Mouse (Mus musculus): ENCODE results near the gene Atp5c1. TPM values are rescaled to one million over a fixed set of nuclear protein-coding genes. Genes with fewer than 3 reads are reported as not detected.

Atp5c1 gene
- polyA plus RNA-seq (2017; shearing (Covaris generic)) = 438 TPM

DNA sequence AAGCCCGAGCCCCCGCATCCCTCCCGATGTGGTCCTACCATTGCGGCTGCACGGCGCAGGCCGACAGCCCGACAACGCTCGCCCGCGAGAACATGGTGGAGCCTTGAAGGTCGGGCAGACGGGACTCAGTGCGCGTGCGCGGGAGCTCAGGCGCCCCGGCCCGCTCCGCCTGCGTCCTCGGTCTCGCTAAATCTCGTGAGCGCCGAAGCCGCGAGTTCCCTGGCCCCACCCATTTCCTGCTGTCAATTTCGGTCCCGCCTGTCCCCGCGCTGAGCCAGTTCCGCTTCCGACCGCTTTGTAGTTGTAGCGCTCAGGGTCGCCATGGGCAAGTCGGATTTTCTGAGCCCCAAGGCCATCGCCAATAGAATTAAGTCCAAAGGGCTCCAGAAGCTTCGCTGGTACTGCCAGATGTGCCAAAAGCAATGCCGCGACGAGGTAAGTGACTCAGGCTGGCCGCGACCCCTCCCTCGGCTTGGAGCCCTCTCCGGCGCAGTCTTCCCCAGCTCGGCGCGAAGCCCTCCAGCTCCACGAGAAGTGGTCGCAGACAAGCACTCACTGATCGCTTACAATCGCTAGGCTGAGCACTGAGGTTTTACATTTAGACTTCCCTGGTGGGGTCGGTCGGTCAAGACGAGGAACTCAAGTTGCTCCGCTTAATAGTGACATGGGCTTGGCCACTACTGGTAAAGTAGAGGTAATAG lies at the start of gene Atp5c1, which contains the start of gene Kin:
TSS of gene Atp5c1 (minus strand) at position 201 of the 701 bp plus-strand sequence.
TSS of gene Kin (plus strand) at position 284 of the 701 bp plus-strand sequence.

DNA sequence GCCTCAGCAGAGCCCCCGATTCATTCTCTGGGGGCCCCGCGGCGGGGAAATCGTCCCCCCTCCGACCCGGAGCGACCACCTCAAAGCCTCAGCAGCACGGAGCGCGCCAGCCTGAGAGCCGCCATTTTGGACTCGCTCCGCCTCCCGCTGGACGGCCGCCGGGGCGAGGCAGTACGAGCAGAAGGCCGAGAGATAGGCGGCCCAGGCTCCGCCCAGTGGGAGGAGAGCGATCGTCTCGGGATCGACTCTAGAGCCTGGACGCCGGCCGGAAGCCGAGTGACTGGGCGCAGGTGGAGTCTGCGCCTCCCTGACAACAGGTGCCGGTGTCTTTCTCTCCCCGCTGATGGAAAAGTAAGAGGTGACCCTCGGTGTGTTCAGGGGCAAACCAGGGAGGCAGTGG lies 31.8 kb downstream of the Atp5c1 start, which contains the start of gene Taf3:
TSS of gene Taf3 (minus strand) at position 136 of the 400 bp plus-strand sequence.

Other genes with a start within 250 kb of the Atp5c1 start
- gene 4930412O13Rik, start 199.3 kb downstream of the Atp5c1 start, polyA plus RNA-seq (2017; shearing (Covaris generic)) = not detected
- gene 9230102O04Rik, start 191.0 kb downstream of the Atp5c1 start, polyA plus RNA-seq (2017; shearing (Covaris generic)) = 1.2 TPM
- 149 TPM for gene Gata3, start 190.5 kb downstream of the Atp5c1 start, polyA plus RNA-seq (2017; shearing (Covaris generic))
- 26.1 TPM for gene Taf3, start 31.9 kb downstream of the Atp5c1 start, polyA plus RNA-seq (2017; shearing (Covaris generic))
- gene Kin, start 83 bp upstream of the Atp5c1 start, polyA plus RNA-seq (2017; shearing (Covaris generic)) = 39.5 TPM
- gene Itih2, start 50.9 kb upstream of the Atp5c1 start, polyA plus RNA-seq (2017; shearing (Covaris generic)) = not detected
- gene Itih5, start 73.1 kb upstream of the Atp5c1 start, polyA plus RNA-seq (2017; shearing (Covaris generic)) = 12.9 TPM

Measured in inflammation-experienced regulatory T-cells, adult 16 weeks (primary cell).